Mouse (Mus musculus) lung, adult 2 months (tissue): ENCODE data around the gene Prpf3.

Experiments
- CTCF ChIP-seq: fragments of 200-500 bp; IDR thresholded peaks from 2 replicates; pipeline ENCODE4 v1.5.1; 2011; ENCODE audit warnings: mild to moderate bottlenecking, low read length, control low read depth; ENCODE audit not compliant: insufficient read depth
- POLR2A ChIP-seq: fragments of 200-500 bp; IDR thresholded peaks from 2 replicates; pipeline ENCODE4 v1.6.1; 2011; ENCODE audit warnings: low read depth, mild to moderate bottlenecking, control low read depth, low read length, borderline replicate concordance; ENCODE audit errors: extremely low read depth

DNA sequence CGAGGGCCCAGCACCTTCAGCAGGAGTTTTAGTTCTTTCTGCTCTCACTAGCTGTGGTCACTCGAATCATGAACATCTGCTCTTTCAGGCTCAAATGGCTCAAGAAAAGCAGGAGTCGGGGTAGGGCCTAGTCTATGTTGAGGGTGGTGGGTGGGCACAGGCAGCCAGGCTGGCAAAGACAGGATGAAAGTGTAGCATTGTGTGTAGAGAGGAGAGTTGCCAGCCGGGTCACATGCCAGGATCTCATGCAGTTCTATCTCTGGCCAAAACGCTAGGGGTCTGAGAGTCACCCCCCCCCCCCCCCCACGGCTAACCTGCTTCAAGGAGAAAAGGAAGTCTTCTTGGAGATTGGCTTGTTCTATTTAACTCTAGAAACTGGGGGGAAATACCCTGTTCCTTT lies 47.0 kb upstream of the Prpf3 start:
- TF ChIP-seq CTCF (no peak), POLR2A (no peak)
